Mouse (Mus musculus) lung, postnatal 10 days (tissue): ENCODE measurements around the gene Lrp10.

Experiments
- DNase-seq: peaks from one replicate; pipeline ENCODE4 v3.0.0; 2021

The Lrp10 gene

DNA sequence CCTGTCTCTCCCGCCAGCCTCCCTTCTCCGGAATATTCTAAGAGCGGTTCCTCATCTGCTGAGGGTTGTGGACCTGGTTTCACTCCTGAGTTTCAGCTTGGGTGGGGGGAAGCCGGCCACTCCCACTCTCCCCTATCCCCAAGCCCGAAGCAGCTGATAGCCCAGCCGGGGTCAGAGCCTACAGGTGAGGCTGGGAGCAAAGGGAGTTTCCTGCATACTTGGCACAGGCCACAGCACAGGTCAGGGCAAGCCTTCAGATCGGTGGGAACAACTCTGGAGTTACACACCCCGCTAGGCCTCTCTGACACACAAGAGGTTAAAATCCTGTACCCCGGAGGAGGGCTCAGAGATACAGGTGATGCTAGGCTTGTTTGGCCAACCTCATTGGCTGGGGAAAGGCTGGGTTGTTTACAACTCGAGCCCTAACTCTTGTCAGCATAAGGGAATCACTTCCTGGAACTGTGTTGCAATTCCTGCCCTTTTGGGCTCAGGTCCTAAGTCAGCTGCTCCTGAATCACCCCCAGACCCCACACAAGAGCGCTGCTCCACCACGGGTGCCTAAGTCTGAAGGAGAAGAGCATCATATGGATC is 29.9 kb upstream of the Lrp10 start:
- DNase-seq = peak; percentile 66

DNA sequence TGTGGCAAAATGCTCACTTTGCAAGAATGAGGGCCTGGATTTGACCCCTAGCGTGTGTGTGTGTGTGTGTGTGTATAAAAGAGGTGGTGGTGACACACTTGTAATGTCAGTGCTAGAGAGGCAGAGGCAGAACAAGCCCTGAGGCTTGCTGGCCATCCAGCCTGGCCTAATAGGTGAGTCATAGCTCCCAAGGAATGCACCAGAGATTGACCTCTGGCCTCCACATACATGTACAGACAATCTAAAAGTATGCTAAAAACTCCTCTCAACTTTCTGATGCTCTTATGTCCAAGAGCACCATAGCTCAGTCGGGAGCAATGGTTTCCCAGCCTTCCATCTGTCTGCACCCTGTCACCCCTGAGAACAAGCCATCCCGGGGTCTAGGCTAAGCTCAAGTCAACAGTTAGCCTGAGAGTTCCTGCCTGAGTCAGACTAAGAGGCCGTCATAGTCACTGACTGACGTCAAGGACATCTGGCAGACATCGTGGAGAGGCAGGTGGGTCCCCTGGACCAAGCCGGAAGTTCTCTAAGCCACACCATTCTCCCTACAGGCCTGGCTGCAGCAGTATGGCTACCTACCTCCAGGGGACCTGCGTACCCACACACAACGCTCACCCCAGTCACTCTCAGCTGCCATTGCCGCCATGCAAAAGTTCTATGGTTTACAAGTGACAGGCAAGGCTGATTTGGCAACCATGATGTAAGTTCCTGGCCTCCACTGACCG is 28.6 kb upstream of the Lrp10 start:
- no peak for DNase-seq

DNA sequence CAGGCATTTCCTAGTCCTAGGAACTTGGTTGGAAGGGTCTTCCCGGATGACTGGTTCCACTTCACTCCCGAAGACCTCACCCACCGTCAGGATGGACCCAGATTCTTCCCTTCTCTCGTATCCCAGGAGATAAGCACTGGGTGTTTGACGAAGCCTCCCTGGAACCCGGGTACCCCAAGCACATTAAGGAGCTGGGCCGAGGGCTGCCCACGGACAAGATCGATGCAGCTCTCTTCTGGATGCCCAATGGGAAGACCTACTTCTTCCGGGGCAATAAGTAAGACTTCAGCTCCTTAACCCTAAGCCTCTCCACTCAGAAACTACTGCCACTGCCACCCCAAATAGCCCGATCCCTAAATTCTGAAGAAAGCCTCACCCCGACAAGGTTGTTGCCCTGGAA is 24.8 kb upstream of the Lrp10 start:
- no peak for DNase-seq

DNA sequence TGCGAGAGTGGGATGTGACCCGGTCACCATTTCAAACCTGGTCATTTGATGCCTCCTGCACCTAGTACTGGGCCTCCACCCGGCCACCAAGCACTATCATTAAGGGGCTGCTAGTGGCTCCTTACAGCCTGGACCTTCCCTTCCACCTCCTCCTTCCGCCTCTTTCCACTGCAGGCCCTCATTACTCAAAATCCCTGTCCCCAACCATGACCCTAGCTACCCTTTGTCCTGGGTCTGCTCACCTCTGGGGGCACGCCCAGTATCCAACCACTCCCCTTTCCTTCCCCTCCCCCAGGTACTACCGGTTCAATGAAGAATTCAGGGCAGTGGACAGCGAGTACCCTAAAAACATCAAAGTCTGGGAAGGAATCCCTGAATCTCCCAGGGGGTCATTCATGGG is 24.3 kb upstream of the Lrp10 start:
- DNase-seq = no peak

DNA sequence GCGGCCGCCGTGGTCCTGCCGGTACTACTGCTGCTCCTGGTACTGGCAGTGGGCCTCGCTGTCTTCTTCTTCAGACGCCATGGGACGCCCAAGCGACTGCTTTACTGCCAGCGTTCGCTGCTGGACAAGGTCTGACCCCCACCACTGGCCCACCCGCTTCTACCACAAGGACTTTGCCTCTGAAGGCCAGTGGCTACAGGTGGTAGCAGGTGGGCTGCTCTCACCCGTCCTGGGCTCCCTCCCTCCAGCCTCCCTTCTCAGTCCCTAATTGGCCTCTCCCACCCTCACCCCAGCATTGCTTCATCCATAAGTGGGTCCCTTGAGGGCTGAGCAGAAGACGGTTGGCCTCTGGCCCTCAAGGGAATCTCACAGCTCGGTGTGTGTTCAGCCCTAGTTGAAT is 23.4 kb upstream of the Lrp10 start:
- DNase-seq = no peak

DNA sequence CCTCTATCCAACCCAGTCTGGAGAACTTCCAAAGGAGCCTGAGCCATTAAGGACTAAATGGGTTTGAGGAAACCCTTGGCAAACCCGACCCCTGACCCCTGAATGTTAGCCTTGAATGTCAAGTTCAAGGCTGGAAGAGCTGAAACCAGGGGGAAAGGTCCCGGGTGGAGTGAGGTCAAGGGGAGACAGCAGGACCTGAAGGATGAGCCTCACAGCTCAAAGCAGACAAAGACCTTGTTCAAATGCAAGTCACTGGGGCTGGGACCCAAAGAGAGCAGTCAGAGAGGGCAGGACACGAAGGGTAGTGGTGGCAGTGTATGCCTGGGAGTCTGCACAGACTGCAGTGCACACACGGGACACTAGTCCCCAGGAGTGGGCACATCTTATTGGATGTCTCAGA is 22.6 kb upstream of the Lrp10 start:
- DNase-seq = no peak

DNA sequence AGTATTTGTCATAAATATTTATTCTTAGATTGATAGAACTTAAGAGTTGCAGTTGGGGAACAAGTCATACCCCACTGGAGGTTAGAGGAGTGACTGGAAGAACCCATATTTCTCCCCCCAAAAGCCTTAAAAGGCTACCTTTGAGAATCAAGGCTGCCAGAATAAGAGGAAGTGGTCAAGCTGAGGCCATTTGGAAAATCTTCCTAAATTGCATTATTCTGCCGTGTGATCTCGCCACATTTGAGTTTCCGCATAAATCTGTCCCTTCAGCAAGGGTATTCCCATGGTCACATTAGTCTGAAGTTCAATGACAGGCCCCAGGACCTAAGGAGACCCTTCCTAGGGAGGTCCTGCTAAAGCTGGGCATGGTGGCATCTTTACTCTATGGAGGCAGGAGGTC is 21.4 kb upstream of the Lrp10 start:
- DNase-seq = no peak

DNA sequence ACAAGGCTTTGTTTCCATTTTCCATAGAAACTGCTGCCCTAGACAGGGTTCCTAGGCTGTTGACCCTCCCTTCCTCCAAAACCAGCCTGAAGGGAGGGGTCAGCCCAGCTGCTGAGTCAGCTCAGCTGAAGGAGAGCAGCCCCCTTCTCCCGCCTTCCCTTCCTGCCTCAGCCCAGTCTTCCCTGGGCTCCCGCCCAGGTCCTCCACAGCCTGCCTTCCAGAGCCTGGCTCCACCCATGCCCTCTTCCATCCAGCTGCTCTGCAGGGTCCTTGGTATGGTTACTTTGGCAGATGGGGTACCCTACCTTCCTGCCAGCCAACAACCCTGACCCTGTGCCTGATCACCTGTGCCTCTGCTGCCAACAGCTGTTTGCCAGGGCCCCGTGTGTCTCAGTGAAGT is 20.7 kb upstream of the Lrp10 start:
- DNase-seq = peak; percentile 87

DNA sequence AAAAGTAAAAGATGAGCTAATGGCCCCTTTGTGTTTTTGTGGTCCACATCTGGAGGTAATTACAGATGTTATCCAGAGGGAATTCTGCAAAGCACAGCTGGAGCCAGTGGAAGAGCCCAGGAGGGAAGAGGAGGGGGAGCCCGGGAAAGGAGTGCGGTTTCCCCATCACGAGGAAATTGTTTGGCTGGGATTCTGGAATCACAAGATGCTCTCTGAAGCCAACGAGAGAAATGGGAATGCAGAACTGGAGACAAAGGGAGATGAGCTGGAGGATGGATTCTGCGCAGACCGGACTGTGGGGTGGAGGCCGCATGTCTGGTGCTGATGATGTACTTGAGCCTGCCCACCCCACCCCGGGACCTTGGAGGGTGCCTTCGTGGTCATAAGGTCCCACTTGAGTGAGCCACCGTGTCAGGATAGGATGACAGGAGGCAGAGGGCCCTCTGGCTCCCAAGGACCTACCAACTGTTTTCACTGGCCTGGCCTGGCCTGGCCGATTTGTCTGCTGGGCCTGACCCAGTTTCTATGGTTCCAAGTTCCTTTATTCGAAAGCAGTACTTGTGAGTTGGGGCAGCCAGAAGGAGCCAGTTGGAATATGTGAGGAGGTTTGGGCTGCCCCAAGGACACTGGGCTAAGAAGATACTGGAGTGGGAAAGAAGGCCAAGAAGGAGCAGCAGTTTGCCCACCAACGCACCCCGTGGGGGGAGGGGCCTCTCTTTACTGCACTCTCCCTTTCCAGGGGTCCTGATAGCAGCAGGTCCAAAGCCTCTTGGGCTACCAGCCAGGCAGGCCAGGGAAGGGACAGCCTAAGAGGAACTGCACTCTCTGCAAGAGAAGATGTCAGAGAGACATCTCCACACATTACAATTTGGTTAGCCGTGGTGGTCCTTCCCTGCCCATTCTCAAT is 20.0 kb upstream of the Lrp10 start:
- peak; percentile 82 for DNase-seq

DNA sequence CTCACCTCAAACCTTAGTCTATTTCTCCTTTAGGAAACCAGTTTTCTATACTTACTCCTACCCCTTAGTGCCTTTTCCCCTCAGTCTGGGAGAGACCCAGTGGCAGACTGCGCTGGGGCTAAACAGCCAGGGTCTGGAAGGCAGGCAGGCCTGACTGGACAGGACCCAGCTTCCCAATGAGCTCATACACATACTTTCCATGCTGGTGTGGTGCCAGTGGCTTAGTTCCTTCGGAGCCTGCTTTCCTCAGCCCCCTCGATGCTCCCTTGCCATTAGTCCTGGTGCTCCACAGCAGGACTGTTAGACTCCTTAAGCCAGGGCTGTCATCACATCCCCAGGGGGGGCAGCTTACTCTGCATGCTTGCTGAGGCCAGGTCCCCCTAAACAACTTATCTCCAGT is 18.5 kb upstream of the Lrp10 start:
- peak; percentile 88 for DNase-seq

DNA sequence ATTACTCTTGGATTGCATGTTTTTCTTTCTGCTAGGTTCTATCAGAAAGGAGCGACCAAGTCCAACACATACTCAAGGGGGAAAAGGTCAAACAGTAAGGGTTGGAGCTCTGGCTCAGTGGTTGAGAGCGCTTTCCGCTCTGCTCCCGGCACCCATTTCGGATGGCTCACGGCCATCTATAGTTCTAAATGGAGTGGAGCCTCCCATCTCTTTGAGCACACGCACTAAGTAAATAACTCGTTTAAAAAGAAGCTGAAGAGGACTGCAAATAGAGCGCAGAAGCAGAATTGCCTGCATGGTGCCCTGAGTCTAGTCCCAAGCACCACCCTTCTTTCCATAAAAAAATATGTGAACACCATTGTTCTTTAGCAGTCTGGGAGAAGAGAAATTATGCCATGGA is 10.4 kb upstream of the Lrp10 start:
- DNase-seq = no peak

DNA sequence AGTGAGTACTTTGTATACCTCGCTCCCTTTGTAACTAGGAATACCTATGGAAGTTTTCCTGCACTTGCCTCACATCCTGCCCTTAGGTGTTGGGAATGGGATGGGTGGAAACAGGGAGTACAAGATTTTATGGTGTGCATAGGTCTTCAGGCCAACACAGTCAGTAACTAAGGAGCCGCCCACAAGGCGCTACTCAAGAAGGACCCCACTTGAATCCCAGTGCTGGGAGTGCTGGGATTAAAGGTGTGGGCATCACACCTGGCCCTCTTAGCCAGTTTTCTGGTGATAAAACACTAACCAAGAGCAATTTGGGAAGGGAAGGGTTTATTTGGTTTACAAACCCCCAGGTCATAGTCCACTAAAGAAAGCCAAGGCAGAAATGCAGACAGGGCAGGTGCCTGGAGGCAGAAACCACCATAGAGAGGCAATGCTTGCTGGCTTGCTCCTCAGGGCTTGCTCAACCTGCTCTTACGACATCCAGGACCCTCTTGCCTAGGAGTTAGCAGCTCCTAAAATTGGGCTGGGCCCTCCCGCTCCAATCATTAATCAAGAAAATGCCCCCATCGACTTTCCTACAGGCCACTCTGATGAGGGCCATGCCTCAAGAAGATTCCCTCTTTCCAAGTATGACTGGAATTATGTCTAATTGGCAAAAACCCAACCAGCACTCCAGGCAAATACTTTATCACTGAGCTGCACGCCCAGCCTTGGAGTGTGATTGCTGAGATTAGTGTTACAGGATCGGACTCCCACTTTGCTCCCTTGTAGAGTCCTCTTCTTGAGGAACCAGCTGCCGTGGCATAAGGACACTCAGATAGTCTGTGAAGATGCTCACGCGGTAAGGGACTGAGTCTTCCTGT is 9.0 kb upstream of the Lrp10 start:
- DNase-seq = no peak

DNA sequence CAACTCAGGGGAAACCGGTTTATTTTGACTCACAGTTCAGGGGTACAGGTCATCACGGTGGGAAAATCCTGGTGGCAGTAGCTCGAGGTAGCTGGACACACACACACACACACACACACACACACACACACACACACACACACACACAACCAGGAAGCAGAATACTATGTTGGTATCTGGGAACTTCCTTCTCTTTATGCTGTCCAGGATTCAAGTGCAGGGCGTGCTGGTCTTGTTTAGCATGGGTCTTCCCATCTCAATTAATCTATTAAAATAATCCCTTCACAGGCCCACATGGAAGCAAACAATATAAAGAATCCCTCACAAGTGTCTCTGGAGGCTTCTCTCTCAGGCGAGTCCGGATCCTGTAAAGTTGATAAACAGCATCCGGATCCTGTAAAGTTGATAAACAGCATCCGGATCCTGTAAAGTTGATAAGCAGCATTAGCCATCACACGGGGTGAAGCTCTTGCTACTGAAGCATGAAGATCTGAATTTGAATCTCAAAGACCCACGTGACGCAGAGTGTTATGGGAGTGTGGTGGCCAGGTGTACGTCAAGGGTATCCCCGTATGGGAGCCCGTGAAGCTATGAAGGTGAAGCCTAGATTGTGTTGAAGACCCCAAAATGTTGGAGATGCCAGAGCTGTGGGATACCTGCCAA is 5.9 kb upstream of the Lrp10 start:
- DNase-seq = no peak

DNA sequence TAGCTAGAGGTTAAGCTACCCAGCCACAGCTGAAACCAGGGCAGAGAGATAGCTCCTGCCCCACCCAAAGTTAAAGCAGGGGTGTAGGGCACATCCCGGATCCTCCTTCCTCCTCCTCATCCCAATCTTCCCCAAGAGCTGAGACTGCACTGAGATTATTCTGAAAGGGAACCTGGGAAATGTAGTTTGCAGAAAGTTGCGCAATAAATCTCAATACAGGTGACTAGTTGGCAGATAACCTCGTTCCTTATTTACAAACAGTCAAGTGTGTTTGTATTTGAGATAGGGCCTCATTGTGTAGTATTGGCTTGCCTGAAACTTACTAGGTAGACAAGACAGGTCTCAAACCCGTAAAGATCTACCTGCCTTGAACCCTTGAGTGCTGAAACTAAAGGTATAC is 1.8 kb upstream of the Lrp10 start:
- DNase-seq = no peak

DNA sequence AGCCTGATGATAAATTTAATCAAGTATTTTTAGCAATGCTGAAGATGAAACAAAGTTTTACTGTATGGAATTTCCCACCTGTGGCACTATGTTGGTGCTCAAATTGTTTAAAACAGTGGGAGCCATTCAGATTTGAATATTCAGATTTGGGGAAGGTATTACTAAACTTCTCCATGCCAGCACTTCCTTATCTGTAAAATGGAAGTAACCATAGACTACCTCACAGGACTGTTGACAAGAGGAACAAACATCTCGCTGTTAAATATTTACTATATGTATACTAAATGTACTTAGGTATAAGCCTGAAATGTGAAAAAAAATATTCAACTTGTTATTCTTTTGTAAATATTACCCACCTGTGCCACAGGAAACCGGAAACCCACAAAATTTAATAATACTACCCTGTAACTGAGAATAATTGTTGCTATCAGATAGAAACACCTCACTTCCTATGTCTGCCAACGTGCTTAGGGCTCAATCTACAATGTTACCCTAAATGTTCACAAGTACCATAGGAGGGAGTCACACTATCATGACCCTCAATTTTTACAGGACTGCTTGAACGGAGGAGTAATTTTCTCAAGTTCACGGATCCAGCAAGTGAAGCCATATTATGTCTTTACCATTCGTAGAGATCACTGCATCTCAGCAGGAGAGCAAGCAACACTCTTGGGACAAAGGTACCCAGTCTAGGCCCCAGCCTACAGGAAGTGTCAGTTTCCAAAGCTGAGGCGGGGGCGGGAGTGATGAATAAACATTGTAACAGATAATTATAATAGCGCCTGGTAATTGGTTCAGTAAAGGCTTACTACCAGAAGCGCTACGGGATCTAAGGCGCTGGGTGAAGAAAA is 604 bp upstream of the Lrp10 start:
- no peak for DNase-seq

DNA sequence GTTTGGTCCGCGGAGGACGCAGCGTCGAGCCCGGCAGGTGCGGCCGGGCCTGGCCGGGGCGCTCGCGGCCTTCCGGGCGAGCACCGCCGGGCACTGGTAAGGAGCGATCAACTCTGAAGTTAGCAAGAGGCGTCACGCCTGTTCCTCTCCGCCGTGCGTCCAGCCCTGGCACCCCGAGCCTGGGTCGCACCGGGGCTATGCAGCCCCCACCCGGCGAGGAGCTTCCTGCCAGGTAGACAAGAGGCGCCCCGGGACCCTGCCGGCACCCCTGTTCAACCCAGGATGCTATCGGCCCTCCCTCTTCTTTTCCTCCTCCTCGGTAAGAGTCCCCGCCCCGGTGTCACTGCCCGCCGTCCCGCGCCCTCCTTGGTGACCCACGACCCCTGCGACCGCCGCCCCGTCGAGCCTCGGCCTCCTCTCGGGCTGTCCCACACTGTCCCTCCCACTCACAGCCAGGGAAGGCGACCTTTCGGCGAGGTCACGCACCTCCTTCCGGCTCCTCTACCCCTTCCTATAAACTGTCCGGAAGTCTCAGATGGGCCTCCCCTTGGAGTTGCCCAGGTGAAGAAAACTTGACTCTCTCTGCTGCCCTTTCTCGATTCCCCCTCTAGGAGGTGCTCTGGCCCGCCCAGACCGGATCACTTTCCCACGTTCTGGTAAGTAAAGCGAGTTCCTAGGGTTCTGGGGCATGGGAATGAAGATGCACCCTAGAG is 512 bp downstream of the Lrp10 start:
- DNase-seq = peak; percentile 88

DNA sequence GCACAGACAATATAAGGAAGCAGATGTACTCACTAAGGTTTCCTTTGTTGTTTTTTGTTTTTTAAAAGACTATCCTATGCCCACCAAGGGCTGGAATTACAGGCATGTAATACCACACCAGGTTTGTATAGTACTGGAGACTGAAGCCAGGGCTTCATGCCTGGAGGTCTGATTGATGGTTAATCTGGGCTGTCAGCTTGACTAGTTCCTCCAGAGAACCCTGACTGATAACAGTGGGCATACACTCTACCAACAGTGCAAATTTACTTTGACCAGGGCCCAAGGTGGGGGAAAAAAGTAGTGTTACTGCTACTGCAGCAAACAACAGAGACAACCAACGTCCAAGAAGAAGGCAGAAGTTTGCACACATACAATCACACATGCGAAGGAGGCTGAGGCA is 7.5 kb downstream of the Lrp10 start:
- DNase-seq = no peak

DNA sequence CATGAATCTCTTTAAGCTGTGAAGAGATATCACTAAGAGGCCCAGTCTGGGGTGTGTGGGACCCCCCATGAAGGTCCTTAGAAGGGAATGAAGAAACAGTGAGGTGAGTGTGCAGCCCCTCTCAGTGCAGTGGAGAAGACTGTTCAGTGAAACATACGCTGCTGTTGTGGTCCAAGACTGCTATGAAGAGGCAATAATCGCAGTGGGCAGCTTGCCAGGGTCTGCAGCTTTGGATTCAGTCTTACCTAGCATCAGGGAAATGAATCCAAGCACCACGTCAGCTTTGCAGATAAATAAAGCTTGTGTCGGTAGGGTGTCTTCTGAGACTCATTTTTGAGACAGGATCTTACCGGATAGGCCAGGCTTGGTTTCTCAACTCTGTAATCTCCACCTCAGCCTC is 8.7 kb downstream of the Lrp10 start:
- no peak for DNase-seq

DNA sequence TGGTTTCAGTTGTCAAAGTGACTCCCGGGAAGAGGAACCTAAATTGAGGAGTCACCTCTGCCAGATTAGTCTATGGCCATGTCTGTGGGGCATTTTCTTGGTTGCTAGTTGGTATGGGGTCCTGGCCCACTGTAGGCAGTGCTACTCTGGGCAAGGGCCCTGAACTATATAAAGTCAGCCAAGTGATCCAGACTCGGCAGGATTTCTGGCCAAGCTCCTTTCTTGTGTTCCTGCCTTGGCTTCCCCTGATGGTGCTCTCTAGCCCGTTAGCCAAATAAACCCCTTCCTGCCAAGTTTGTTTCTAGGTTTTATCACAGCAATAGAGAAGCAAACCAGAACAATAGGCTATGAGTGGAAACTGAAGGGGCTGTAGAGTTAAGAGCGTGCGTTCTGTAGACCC is 10.8 kb downstream of the Lrp10 start:
- no peak for DNase-seq

DNA sequence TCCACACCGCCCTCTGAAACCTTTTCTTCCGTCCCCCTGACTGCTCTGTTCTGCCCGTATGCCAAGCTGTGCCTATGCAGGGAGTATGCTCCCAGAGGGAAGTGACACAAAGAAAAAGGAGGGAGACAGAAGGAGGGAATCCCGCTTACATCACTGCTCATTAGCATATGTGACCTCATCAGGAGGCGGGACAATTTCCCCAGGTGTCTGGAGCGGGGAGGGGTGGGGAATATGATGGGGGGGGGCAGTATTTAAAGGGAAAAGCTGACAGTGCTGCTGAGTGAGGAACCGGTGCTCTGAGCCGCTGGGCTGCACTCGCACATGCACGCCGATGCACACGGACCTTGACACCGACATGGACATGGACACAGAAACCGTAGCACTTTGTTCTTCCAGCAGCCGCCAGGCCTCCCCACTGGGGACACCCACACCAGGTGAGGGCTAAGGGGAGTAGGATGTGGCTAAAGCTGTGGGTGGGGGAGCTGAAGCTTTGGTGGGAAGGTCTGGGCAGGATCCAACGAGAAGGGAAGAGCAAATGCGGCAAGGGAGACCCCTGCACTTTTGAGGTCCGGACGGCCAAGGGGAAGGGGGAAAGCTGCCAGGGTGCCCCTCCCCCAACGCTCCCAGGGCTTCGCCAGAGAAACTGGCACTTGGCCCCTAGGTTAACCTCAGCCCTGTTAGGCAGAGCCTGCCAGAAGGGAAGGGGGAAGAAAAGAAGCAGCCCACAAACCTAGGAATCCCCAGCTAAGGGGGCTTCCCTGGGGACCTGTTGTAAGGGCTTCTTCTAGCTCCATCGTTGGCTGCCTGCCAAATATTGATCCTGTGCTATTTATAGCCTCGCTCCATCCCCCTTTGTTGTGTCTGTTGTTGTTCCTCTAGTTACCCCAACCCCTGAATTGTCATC is 12.3 kb downstream of the Lrp10 start, which contains the start of gene Rem2:
Gene Rem2, plus strand, starts transcription at position 160 of the 904 bp plus-strand sequence.
- peak; percentile 82 for DNase-seq
